Mouse (Mus musculus) ES-E14 (cell line): Measurements from ENCODE around the gene Pcsk5. TPM values are rescaled to one million over a fixed set of nuclear protein-coding genes. Genes with fewer than 3 reads are reported as not detected.
A peak's percentile ranks its signal among the peaks of the same experiment; 100 is the strongest.

Experiments used
- DNase-seq: peaks from one replicate; pipeline ENCODE4 v3.0.0-alpha.2; 2013; ENCODE audit warnings: low read depth, low spot score
- H3K27ac ChIP-seq: 2 replicates; pipeline ENCODE4 v1.5.1; 2012; ENCODE audit warnings: low read depth, mild to moderate bottlenecking, low read length, moderate library complexity, mixed read lengths; ENCODE audit not compliant: poor library complexity, insufficient read depth, severe bottlenecking
- H3K36me3 ChIP-seq: 2 replicates; pipeline ENCODE4 v1.6.1; 2012; ENCODE audit warnings: mild to moderate bottlenecking, low read length, moderate library complexity, mixed read lengths; ENCODE audit not compliant: control insufficient read depth, poor library complexity, insufficient read depth, severe bottlenecking
- H3K4me1 ChIP-seq, 2 experiments: fragments of 150-350 bp in 1 of 2; sonication (generic) in 1 of 2; 2 replicates each; pipeline ENCODE4 v1.6.1; 2012; ENCODE audit warnings: low read length in 2 of 2, mild to moderate bottlenecking in 1 of 2, mixed read lengths in 1 of 2; ENCODE audit not compliant: control insufficient read depth in 2 of 2, insufficient read depth in 2 of 2, poor library complexity in 1 of 2
- H3K4me3 ChIP-seq, 2 experiments: fragments of 150-350 bp in 1 of 2; sonication (generic) in 1 of 2; 2 replicates each; pipeline ENCODE4 v1.5.1; 2012; ENCODE audit warnings: low read length in 2 of 2, low read depth in 1 of 2, mild to moderate bottlenecking in 1 of 2, mixed read lengths in 1 of 2; ENCODE audit not compliant: insufficient read depth in 1 of 2, poor library complexity in 1 of 2, severe bottlenecking in 1 of 2
- H3K9ac ChIP-seq: 2 replicates; pipeline ENCODE4 v1.6.1; 2012; ENCODE audit warnings: low read depth, mild to moderate bottlenecking, low read length, mixed read lengths; ENCODE audit not compliant: poor library complexity, insufficient read depth, severe bottlenecking
- H3K9me3 ChIP-seq: fragments of 150-350 bp; sonication (generic); 2 replicates; pipeline ENCODE4 v1.6.1; 2012; ENCODE audit warnings: low read depth, mild to moderate bottlenecking, low read length; ENCODE audit not compliant: control insufficient read depth, insufficient read depth
- CHD2 ChIP-seq: IDR thresholded peaks from 2 replicates; pipeline ENCODE4 v1.6.1; 2014; ENCODE audit warnings: mild to moderate bottlenecking, low read depth, low read length, inconsistent platforms
- HCFC1 ChIP-seq: IDR thresholded peaks from 2 replicates; pipeline ENCODE4 v1.6.1; 2012; ENCODE audit warnings: low read length, inconsistent platforms, borderline replicate concordance; ENCODE audit not compliant: insufficient read depth
- MAFK ChIP-seq: IDR thresholded peaks from 2 replicates; pipeline ENCODE4 v1.6.1; 2014; ENCODE audit warnings: mild to moderate bottlenecking, low read depth, low read length, inconsistent platforms; ENCODE audit not compliant: insufficient read depth
- ZC3H11A ChIP-seq: IDR thresholded peaks from 2 replicates; pipeline ENCODE4 v1.6.1; 2012; ENCODE audit warnings: low read depth, mild to moderate bottlenecking, inconsistent platforms, low read length, borderline replicate concordance
- ZNF384 ChIP-seq: IDR thresholded peaks from 2 replicates; pipeline ENCODE4 v1.6.1; 2012; ENCODE audit warnings: low read depth, low read length, inconsistent platforms
- in situ Hi-C, 2 experiments: fragments of 600-800 bp; cut with MboI; formaldehyde crosslinking; loops; one replicate each; pipeline ENCODE4 v1.15.1; 2025; ENCODE audit warnings: low sequenced_read_pairs in 2 of 2, inconsistent platforms in 1 of 2; ENCODE audit not compliant: unreplicated experiment in 2 of 2
- total RNA-seq: library from RNA; depleted of rRNA; stranded (reverse); fragments of 300-350 nt; gene quantifications from 2 replicates; pipeline ENCODE4 v1.2.3, GENCODE M21; 2012

Pcsk5 gene
- total RNA-seq, 1 experiment, result 1.6 TPM

GRCm38 (mm10) chr19:17423306-17423705, 414.1 kb downstream of the Pcsk5 start:
- TF ChIP-seq HCFC1 (no peak), ZC3H11A (no peak), CHD2 (no peak), ZNF384 (no peak), MAFK (no peak)
- in situ Hi-C loops, result no loop called here
- Histone ChIP-seq H3K9me3 (no peaks in the 10 kb centered on the region), H3K4me1 (peaks cover 0 to 2% of the 10 kb centered on the region in 2 experiments; a peak in 2 of 4 replicates), H3K27ac (no peak overlapping the region), H3K9ac (no peak overlapping the region), H3K36me3 (no peaks in the 10 kb centered on the region), H3K4me3 (no peak overlapping the region; a peak in 1 of 4 replicates)
- no peak for DNase-seq

- TF ChIP-seq ZC3H11A (no peak), ZNF384 (no peak), CHD2 (no peak), HCFC1 (no peak), MAFK (no peak)
- Histone ChIP-seq H3K36me3 (no peaks in the 10 kb centered on the region), H3K9ac (no peak overlapping the region), H3K9me3 (no peaks in the 10 kb centered on the region), H3K4me1 (peaks cover 4 to 7% of the 10 kb centered on the region in 2 experiments; a peak in 2 of 4 replicates), H3K27ac (no peak overlapping the region), H3K4me3 (no peak overlapping the region)
- in situ Hi-C loops, result no loop called here
- DNase-seq, result peak; percentile 29
These were observed 419.6 kb downstream of the Pcsk5 start for GRCm38 (mm10) chr19:17417855-17418254.

- in situ Hi-C loops, result no loop called here
- no peak overlapping the region for H3K4me3 ChIP-seq
- no peak overlapping the region for H3K27ac ChIP-seq
- H3K4me1 ChIP-seq, result peaks cover 5 to 8% of the 10 kb centered on the region in 2 experiments; a peak in 2 of 4 replicates
- no peaks in the 10 kb centered on the region for H3K9me3 ChIP-seq
- no peak for DNase-seq
- no peak for TF ChIP-seq CHD2
- TF ChIP-seq ZNF384, result no peak
- H3K9ac ChIP-seq, result no peak overlapping the region
- no peaks in the 10 kb centered on the region for H3K36me3 ChIP-seq
These were observed 424.4 kb downstream of the Pcsk5 start for GRCm38 (mm10) chr19:17412915-17413459.

- Histone ChIP-seq H3K4me1 (peaks cover 5% of the 10 kb centered on the region in 2 experiments; a peak in 2 of 4 replicates), H3K9ac (no peak overlapping the region), H3K9me3 (no peaks in the 10 kb centered on the region), H3K4me3 (no peak overlapping the region), H3K36me3 (no peaks in the 10 kb centered on the region), H3K27ac (no peak overlapping the region)
- TF ChIP-seq CHD2 (no peak), MAFK (no peak), ZNF384 (no peak), HCFC1 (no peak), ZC3H11A (no peak)
- in situ Hi-C loops, result no loop called here
- no peak for DNase-seq
These were observed 426.9 kb downstream of the Pcsk5 start for GRCm38 (mm10) chr19:17410465-17411065.

DNA sequence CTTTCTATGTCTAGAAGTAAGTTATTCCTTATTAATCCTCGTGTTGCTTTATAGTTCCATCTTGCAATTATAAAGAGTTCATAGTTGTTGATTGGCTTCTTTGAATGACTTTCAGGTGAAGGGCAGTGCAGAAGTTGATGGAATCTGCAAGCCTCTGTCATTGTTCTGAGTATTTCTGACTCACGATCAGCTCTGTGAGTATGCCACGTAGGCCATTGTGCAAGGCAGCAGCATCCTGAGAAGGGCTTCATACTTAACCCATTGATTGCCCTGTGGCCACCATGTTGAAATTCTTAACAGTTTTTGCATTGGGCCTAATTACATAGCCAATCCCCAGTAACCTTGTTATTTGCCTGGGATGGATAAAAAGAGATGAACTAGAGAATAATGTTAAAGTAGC, 428.1 kb downstream of the Pcsk5 start:
- Histone ChIP-seq H3K9me3 (no peaks in the 10 kb centered on the region), H3K4me3 (no peak overlapping the region), H3K36me3 (no peaks in the 10 kb centered on the region), H3K27ac (no peak overlapping the region), H3K9ac (no peak overlapping the region), H3K4me1 (peaks cover 5% of the 10 kb centered on the region in 2 experiments; a peak in 2 of 4 replicates)
- TF ChIP-seq HCFC1 (no peak), MAFK (no peak), CHD2 (no peak), ZNF384 (no peak), ZC3H11A (no peak)
- in situ Hi-C loops, result no loop called here
- DNase-seq, result no peak
